Mouse (Mus musculus) myocyte (in vitro differentiated cells): ENCODE results near the gene Edn2. TPM values are rescaled to one million over a fixed set of nuclear protein-coding genes. Genes with fewer than 3 reads are reported as not detected.

ENCODE experiments used
- H3K27me3 ChIP-seq: one replicate; pipeline ENCODE4 v1.6.1; 2011; ENCODE audit not compliant: control insufficient read depth, insufficient read depth, insufficient read length
- H3K36me3 ChIP-seq: one replicate; pipeline ENCODE4 v1.6.1; 2011; ENCODE audit not compliant: control insufficient read depth, insufficient read depth
- H3K4me2 ChIP-seq: one replicate; pipeline ENCODE4 v1.6.1; 2011; ENCODE audit warnings: low read depth, control low read depth
- H3K4me3 ChIP-seq: one replicate; pipeline ENCODE4 v1.5.1; 2011; ENCODE audit warnings: mild to moderate bottlenecking, control low read depth, moderate library complexity
- H3K79me2 ChIP-seq: one replicate; pipeline ENCODE4 v1.6.1; 2011; ENCODE audit not compliant: control insufficient read depth, insufficient read depth
- H3ac ChIP-seq: one replicate; pipeline ENCODE4 v1.6.1; 2011; ENCODE audit not compliant: control insufficient read depth, insufficient read length
- CEBPB ChIP-seq: IDR thresholded peaks from 2 replicates; pipeline ENCODE4 v1.6.1; 2011; ENCODE audit warnings: mild to moderate bottlenecking, moderate library complexity; ENCODE audit not compliant: poor library complexity, insufficient read depth, severe bottlenecking
- E2F4 ChIP-seq: IDR thresholded peaks from one replicate; pipeline ENCODE4 v1.6.1; 2011; ENCODE audit warnings: mild to moderate bottlenecking, control low read depth, moderate library complexity; ENCODE audit not compliant: insufficient read depth
- MAX ChIP-seq: IDR thresholded peaks from one replicate; pipeline ENCODE4 v1.6.1; 2011; ENCODE audit warnings: low read depth, mild to moderate bottlenecking, control low read depth
- MYOD1 ChIP-seq, 3 experiments: IDR thresholded peaks; one replicate each; pipeline ENCODE4 v1.6.1; 2011; ENCODE audit warnings: control low read depth in 2 of 3, low read depth in 2 of 3, mild to moderate bottlenecking in 2 of 3, moderate library complexity in 1 of 3; ENCODE audit not compliant: insufficient read length in 2 of 3, control insufficient read depth in 1 of 3
- MYOG ChIP-seq, 3 experiments: IDR thresholded peaks; one replicate each; pipeline ENCODE4 v1.6.1; 2011; ENCODE audit warnings: control low read depth in 2 of 3, low read depth in 2 of 3, mild to moderate bottlenecking in 2 of 3; ENCODE audit not compliant: insufficient read length in 2 of 3, control insufficient read depth in 1 of 3, insufficient read depth in 1 of 3
- POLR2A ChIP-seq: IDR thresholded peaks from one replicate; pipeline ENCODE4 v1.6.1; 2011; ENCODE audit warnings: low read depth, mild to moderate bottlenecking, control low read depth, moderate library complexity; ENCODE audit not compliant: insufficient read length
- POLR2AphosphoS2 ChIP-seq: IDR thresholded peaks from one replicate; pipeline ENCODE4 v1.6.1; 2011; ENCODE audit warnings: low read depth, control low read depth; ENCODE audit not compliant: insufficient read length
- REST ChIP-seq: IDR thresholded peaks from one replicate; pipeline ENCODE4 v1.6.1; 2011; ENCODE audit warnings: mild to moderate bottlenecking, control low read depth, moderate library complexity; ENCODE audit not compliant: insufficient read depth, insufficient read length
- SRF ChIP-seq: IDR thresholded peaks from one replicate; pipeline ENCODE4 v1.6.1; 2011; ENCODE audit warnings: low read depth; ENCODE audit not compliant: control insufficient read depth, insufficient read length
- TCF12 ChIP-seq: IDR thresholded peaks from one replicate; pipeline ENCODE4 v1.6.1; 2011; ENCODE audit warnings: mild to moderate bottlenecking, control low read depth; ENCODE audit not compliant: poor library complexity, insufficient read depth, severe bottlenecking
- TCF3 ChIP-seq: IDR thresholded peaks from one replicate; pipeline ENCODE4 v1.6.1; 2011; ENCODE audit warnings: low read depth, control low read depth; ENCODE audit not compliant: insufficient read length
- USF1 ChIP-seq: IDR thresholded peaks from one replicate; pipeline ENCODE4 v1.6.1; 2011; ENCODE audit warnings: low read depth, mild to moderate bottlenecking, control low read depth, moderate library complexity
- polyA plus RNA-seq: library from polyadenylated mRNA; unstranded; fragments of >200 nt; fragmentation: generic; extraction: Trizol; gene quantifications from one replicate; pipeline ENCODE4 v1.2.1, GENCODE M21; 2012; ENCODE audit warnings: missing spikeins

The Edn2 gene
- polyA plus RNA-seq, 1 experiment, result not detected

DNA sequence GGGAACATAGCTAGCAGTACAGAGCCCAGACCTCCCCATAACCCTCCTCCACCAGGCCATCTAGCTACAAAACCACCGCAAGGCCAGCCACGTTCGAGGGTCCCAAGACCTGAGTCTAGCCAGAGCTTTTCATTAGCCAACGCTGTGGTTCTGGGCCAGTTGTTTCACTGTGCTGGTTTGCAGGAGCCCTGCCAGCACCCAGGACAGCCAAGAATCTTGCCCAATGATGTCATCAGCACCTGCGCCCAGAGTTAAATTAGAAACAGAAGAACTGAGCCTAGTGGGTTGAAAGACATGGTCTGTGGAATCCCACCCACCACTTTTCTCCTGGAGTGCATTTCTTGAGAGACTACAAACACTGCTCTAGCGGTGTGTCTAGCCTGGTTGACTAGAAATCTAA, 35.0 kb upstream of the Edn2 start:
- no peak overlapping the region for H3ac ChIP-seq
- H3K4me3 ChIP-seq, result no peak overlapping the region
- no peaks in the 10 kb centered on the region for H3K27me3 ChIP-seq
- no peaks in the 10 kb centered on the region for H3K79me2 ChIP-seq
- H3K4me2 ChIP-seq, result no peak overlapping the region
- no peaks in the 10 kb centered on the region for H3K36me3 ChIP-seq
- peak in 1 of 3 experiments; percentile 71 for TF ChIP-seq MYOG (IDR thresholded peaks at IDR 0.05; ENCODE audit: control insufficient read depth in 1 of 3, insufficient read depth in 1 of 3, insufficient read length in 2 of 3, low read depth in 2 of 3)
- peak in 2 of 3 experiments; percentile 37 to 40 for TF ChIP-seq MYOD1 (IDR thresholded peaks at IDR 0.05; ENCODE audit: control insufficient read depth in 1 of 3, insufficient read length in 2 of 3, low read depth in 2 of 3)
- no peak for TF ChIP-seq SRF

DNA sequence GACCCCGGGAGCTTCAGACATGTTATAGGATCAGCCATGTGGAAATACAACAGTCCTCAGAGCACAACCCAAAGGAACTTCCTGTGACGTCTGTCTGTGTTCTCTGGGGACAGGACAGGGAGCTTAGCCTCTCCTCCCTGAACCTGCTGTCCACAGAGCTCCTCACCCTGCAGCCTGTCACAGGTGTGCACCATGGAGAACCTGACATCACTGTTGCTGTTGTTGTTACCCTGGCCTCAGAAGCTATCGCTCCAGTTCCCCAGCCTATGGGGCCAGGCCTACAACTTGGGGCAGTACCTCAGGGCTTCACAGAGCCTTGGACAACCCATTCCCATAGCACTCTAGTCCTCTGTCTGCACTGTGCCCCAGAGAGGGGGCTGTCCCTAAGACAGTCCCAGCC, 33.7 kb upstream of the Edn2 start:
- Histone ChIP-seq H3ac (no peak overlapping the region), H3K79me2 (no peaks in the 10 kb centered on the region), H3K36me3 (no peaks in the 10 kb centered on the region), H3K27me3 (no peaks in the 10 kb centered on the region), H3K4me2 (no peak overlapping the region), H3K4me3 (no peak overlapping the region)
- TF ChIP-seq POLR2A (no peak), SRF (no peak), TCF3 (no peak), E2F4 (no peak), TCF12 (no peak), REST (no peak), MAX (no peak), CEBPB (no peak)

DNA sequence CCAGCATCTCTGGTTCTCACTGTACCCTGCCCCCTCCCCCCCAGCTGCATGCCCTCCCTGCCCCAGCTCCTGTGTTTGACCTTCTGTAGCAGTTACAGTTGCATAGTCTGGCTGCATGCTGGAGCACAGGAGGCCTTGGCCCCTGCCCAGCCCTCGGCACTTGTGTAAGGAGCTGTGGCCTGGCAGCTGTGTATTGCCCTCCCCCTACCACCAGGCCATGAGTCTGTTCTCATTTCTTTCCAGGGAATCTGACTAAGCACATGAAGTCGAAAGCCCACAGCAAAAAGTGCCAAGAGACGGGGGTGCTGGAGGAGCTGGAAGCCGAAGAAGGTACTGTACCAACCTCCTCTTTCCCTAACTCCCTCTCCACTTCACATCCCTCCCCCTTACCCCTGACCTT, 33.0 kb upstream of the Edn2 start:
- Histone ChIP-seq H3K4me2 (peak overlapping the region; percentile 16), H3ac (no peak overlapping the region), H3K36me3 (no peaks in the 10 kb centered on the region), H3K79me2 (no peaks in the 10 kb centered on the region), H3K27me3 (no peaks in the 10 kb centered on the region), H3K4me3 (no peak overlapping the region)
- TF ChIP-seq POLR2AphosphoS2 (no peak), MYOD1 (IDR thresholded peaks at IDR 0.05; ENCODE audit: control insufficient read depth in 1 of 3, insufficient read length in 2 of 3, low read depth in 2 of 3) (peak in 2 of 3 experiments; percentile 84 to 91), TCF3 (peak; percentile 83), TCF12 (peak; percentile 68), REST (no peak), USF1 (no peak), MYOG (IDR thresholded peaks at IDR 0.05; ENCODE audit: control insufficient read depth in 1 of 3, insufficient read depth in 1 of 3, insufficient read length in 2 of 3, low read depth in 2 of 3) (peak; percentile 72 to 97 (median 87))

DNA sequence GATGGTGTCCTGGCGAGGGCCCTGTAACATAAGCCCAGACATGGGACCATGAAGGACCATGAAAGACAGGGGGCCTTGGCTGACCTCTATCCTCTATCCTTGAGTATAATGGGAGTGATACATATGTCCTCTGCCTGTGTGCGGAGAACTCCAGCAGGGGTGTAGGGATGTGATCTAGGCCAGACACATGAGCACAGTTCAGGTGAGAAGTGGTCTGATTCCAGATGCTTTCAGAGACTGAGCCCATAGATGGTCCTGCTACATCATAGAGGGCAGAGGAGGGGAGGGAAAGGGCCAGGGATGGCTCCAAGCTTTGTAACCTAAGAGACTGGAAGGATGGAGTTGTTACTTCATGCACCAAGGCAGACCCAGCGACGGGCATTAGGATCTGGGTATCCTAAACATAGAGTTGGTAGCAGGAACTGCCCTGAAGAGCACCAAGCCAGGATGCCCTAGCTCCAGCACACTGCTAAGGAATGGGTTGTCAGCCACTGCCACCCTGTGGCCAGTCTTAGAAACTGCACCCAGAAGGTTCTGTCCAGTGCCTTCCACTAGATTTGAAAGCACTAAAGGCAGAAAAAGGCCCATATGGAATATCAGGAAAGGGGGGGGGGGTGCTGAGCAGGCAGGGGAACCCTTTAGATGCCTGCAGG, 31.6 kb upstream of the Edn2 start:
- Histone ChIP-seq H3K4me3 (no peak overlapping the region), H3K79me2 (no peaks in the 10 kb centered on the region), H3K4me2 (no peak overlapping the region), H3ac (no peak overlapping the region), H3K27me3 (no peaks in the 10 kb centered on the region), H3K36me3 (no peaks in the 10 kb centered on the region)
- no peak for TF ChIP-seq MAX
- TF ChIP-seq CEBPB, result no peak
- TF ChIP-seq TCF3, result no peak

DNA sequence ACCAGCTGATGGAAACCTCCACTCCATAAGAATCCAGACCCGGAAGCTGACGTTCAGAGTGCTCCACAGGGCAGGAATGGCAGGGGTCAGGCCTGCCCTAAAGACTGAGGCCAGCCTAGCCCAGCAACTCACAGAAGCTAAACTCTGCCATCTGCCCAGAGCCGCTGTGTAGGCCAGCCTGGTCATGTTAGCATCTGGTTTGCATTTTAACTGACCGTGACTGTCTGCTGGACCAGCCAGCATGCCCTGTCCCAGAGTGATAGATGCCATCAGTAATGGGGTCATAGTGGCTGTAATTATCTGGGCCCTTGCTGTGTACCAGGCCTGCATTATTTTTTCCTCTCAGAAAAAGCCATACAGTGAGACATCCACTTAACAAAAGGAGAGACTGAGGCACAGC, 30.1 kb upstream of the Edn2 start:
- Histone ChIP-seq H3K79me2 (no peaks in the 10 kb centered on the region), H3K27me3 (no peaks in the 10 kb centered on the region), H3K4me2 (no peak overlapping the region), H3K4me3 (no peak overlapping the region), H3ac (no peak overlapping the region), H3K36me3 (no peaks in the 10 kb centered on the region)
- no peak for TF ChIP-seq CEBPB
- TF ChIP-seq REST, result no peak
- TF ChIP-seq SRF, result no peak
- TF ChIP-seq USF1, result no peak
- no peak for TF ChIP-seq E2F4
- TF ChIP-seq MAX, result no peak
- no peak for TF ChIP-seq MYOG (IDR thresholded peaks at IDR 0.05; ENCODE audit: control insufficient read depth in 1 of 3, insufficient read depth in 1 of 3, insufficient read length in 2 of 3, low read depth in 2 of 3)
- no peak for TF ChIP-seq MYOD1 (IDR thresholded peaks at IDR 0.05; ENCODE audit: control insufficient read depth in 1 of 3, insufficient read length in 2 of 3, low read depth in 2 of 3)
- TF ChIP-seq TCF3, result no peak
- TF ChIP-seq POLR2A, result no peak
- no peak for TF ChIP-seq TCF12
- no peak for TF ChIP-seq POLR2AphosphoS2
